Mouse (Mus musculus): ENCODE measurements at regions not wholly inside any gene's neighbourhood (a gene's known extent, or its start where the extent isn't known, plus 50 kb on each side); places are given as distances from the start of the nearest gene placed in this dataset.

DNA sequence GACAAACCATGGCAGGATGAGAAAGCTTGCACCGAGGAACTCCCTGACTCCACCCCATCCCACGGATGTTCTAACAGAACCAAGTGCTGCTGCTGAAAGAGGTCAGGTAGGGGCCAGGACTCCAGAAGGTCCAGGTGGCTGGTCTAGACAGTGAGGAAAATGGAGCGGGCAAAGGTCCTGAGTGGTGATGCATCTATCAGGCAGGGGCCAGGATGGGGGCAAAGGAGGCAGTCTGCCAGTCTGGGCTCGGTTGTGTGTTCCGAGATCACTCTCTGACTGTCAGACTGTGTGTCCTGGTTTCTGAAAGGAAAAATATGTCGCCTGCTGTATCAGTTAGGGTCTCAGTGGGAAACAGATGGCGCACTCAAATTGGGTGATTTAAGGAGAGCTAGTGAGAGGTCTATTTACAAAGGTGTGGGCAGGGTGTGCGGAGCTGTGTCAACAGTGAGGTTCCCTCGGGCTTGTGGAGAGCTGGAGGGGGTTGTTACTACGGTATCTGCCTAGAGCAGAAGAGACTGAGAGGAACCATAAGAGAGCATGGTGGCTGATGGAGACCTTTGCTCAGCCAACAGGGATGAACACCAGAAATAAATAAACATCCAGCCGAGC lies 168.3 kb upstream of the Csf3r start:
- Histone ChIP-seq H3K36me3 (ENCODE audit: control insufficient read depth, insufficient read depth, low read length) (no peaks in the 10 kb centered on the region), H3K9me3 (ENCODE audit: control insufficient read depth, low read length) (no peaks in the 10 kb centered on the region), H3K27me3 (ENCODE audit: control insufficient read depth, insufficient read depth, low read length) (no peaks in the 10 kb centered on the region), H3K4me1 (replicated peaks; ENCODE audit: control insufficient read depth, insufficient read depth, low read length) (no peaks in the 10 kb centered on the region), H3K9ac (ENCODE audit: low read depth, low read length) (no peak overlapping the region), H3K4me2 (replicated peaks; ENCODE audit: low read depth, low read length) (no peak overlapping the region), H3K27ac (ENCODE audit: low read depth, low read length) (no peak overlapping the region), H3K4me3 (ENCODE audit: low read depth, low read length) (no peak overlapping the region)
- no peak for ATAC-seq (ENCODE audit: low FRiP score)
- no peak for DNase-seq (ENCODE audit: low spot score)
- 51% methylated on average over 11 of the region's 11 CpGs for WGBS

DNA sequence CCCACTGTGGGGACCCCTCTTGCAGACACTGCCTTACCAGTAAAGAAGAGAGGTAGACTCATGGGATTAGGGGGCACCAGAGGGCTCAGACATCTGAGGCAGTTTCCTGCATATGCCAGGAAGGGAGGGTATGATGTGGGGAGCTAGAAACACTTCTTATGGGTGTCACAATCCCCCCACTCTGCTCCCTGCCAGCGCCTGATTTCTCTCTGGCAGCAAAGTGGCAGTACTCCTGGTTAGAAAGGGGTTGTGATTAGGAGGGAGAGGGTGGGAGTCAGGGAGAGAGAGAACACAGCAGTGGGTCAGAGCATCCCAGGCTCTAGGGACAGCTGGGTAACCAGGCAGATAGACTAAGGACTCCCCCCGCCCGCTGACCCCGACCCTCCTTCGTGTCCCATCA lies 167.6 kb upstream of the Csf3r start:
- DNase-seq (ENCODE audit: low spot score) (no peak), ATAC-seq (ENCODE audit: low FRiP score) (peak; percentile 17; the same call in 1 of the 2 replicates)
- H3K27ac ChIP-seq (ENCODE audit: low read depth, low read length) = no peak overlapping the region

DNA sequence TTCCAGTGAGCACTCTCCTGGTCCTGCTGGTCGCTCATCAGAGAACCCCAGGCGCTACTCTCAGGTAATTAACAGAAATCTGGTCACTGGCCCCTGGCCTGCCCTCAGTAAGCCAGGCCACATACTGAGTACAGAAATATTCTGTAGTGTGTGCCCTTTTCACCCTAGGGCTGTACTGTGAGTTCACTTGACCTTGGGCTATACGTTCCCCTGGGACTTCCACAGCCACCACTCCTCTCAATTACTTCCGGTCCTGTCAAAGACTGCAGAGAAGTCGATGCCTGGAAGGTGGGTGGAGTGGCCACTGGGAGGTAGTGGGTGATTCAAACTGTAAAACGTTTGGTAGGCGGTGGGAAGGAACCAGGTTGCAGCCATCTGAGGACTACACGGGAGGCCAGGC lies 159.3 kb upstream of the Csf3r start:
- 38% methylated on average over 8 of the region's 8 CpGs for WGBS
- no peak for DNase-seq (ENCODE audit: low spot score)

More for the DNA sequence above, 167.6 kb upstream of the Csf3r start:
- Histone ChIP-seq H3K4me2 (replicated peaks; ENCODE audit: low read depth, low read length) (no peak overlapping the region), H3K4me1 (replicated peaks; ENCODE audit: control insufficient read depth, insufficient read depth, low read length) (no peaks in the 10 kb centered on the region), H3K36me3 (ENCODE audit: control insufficient read depth, insufficient read depth, low read length) (no peaks in the 10 kb centered on the region), H3K9ac (ENCODE audit: low read depth, low read length) (no peak overlapping the region), H3K4me3 (ENCODE audit: low read depth, low read length) (no peak overlapping the region), H3K9me3 (ENCODE audit: control insufficient read depth, low read length) (no peaks in the 10 kb centered on the region), H3K27me3 (ENCODE audit: control insufficient read depth, insufficient read depth, low read length) (no peaks in the 10 kb centered on the region)
- 73% methylated on average over 5 of the region's 5 CpGs for WGBS

DNA sequence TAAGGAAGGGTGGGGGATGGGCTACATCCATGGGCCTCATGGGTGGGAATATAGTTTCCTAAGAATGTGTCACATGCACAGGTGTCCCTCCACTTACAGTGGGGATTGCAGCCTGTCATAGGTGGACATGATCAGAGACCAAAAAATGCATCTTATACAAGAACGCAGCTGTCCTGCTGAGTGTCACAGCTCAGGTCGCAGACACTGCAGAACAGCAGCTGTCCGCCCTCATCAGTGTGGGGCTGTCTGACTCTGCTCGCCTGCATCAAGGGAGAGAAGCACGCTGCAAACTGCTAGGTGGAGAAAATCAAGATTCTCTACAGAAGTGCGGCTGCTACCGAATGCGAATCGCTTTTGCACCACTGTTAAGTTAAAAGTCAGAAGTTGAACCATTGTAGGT lies 158.6 kb upstream of the Csf3r start:
- 75% methylated on average over 9 of the region's 9 CpGs for WGBS
- Histone ChIP-seq H3K4me2 (replicated peaks; ENCODE audit: low read depth, low read length) (no peak overlapping the region), H3K27me3 (ENCODE audit: control insufficient read depth, insufficient read depth, low read length) (no peaks in the 10 kb centered on the region), H3K9me3 (ENCODE audit: control insufficient read depth, low read length) (no peaks in the 10 kb centered on the region), H3K4me1 (replicated peaks; ENCODE audit: control insufficient read depth, insufficient read depth, low read length) (no peaks in the 10 kb centered on the region), H3K27ac (ENCODE audit: low read depth, low read length) (no peak overlapping the region), H3K36me3 (ENCODE audit: control insufficient read depth, insufficient read depth, low read length) (no peaks in the 10 kb centered on the region), H3K4me3 (ENCODE audit: low read depth, low read length) (no peak overlapping the region), H3K9ac (ENCODE audit: low read depth, low read length) (no peak overlapping the region)
- ATAC-seq (ENCODE audit: low FRiP score) (no peak), DNase-seq (ENCODE audit: low spot score) (no peak)

More for the DNA sequence above, 159.3 kb upstream of the Csf3r start:
- Histone ChIP-seq H3K4me2 (replicated peaks; ENCODE audit: low read depth, low read length) (no peak overlapping the region), H3K27ac (ENCODE audit: low read depth, low read length) (no peak overlapping the region), H3K36me3 (ENCODE audit: control insufficient read depth, insufficient read depth, low read length) (no peaks in the 10 kb centered on the region), H3K9me3 (ENCODE audit: control insufficient read depth, low read length) (no peaks in the 10 kb centered on the region), H3K27me3 (ENCODE audit: control insufficient read depth, insufficient read depth, low read length) (no peaks in the 10 kb centered on the region), H3K4me1 (replicated peaks; ENCODE audit: control insufficient read depth, insufficient read depth, low read length) (no peaks in the 10 kb centered on the region), H3K4me3 (ENCODE audit: low read depth, low read length) (no peak overlapping the region), H3K9ac (ENCODE audit: low read depth, low read length) (no peak overlapping the region)
- ATAC-seq (ENCODE audit: low FRiP score) = no peak

DNA sequence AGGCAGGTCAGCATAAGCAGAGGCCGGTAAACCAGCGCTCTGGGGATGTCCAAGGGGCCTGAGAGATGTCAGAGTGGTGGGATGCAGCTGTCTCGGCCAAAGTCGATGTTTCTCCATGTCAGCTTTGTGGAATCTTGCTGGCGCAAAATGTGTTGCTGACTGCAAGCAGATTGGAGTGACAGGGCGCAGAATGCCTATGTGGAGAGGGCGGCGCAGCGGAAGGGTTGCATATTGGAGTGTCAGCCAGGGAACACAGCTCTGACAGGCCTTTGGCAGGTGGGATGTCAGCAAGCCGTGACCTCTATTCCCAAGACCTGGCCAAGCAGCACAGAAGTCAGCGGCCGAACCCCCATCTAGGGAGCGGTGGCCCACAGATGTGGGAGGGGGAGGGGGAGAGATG lies 153.1 kb upstream of the Csf3r start:
- ATAC-seq (ENCODE audit: low FRiP score) = no peak
- no peak for DNase-seq (ENCODE audit: low spot score)

DNA sequence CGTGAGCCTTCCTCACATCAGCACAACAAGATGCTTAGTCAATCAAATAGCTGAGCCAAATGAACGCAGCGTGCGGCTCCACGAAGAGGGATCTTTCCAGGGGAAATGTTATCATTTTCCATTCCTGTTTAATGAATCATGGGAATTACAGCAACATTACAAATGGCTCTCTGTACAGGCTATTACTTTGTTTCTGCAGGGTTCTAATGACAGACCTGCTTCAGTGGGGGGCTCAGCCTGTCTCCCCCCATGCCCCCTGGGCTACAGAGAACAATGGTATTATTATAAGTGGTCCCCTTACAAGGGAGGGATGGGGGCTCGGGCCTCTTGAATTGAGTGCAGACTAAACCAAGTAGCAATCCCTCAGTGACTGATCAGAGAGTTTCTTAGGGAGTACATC lies 144.3 kb upstream of the Csf3r start:
- Histone ChIP-seq H3K4me1 (replicated peaks; ENCODE audit: control insufficient read depth, insufficient read depth, low read length) (no peaks in the 10 kb centered on the region; the same call in 1 of the 2 replicates), H3K9ac (ENCODE audit: low read depth, low read length) (no peak overlapping the region), H3K27ac (ENCODE audit: low read depth, low read length) (no peak overlapping the region), H3K4me3 (ENCODE audit: low read depth, low read length) (no peak overlapping the region), H3K36me3 (ENCODE audit: control insufficient read depth, insufficient read depth, low read length) (no peaks in the 10 kb centered on the region), H3K9me3 (ENCODE audit: control insufficient read depth, low read length) (no peaks in the 10 kb centered on the region), H3K4me2 (replicated peaks; ENCODE audit: low read depth, low read length) (no peak overlapping the region), H3K27me3 (ENCODE audit: control insufficient read depth, insufficient read depth, low read length) (no peaks in the 10 kb centered on the region)
- 58% methylated on average over 6 of the region's 6 CpGs for WGBS
- ATAC-seq (ENCODE audit: low FRiP score) = no peak
- no peak for DNase-seq (ENCODE audit: low spot score)

More for the DNA sequence above, 153.1 kb upstream of the Csf3r start:
- Histone ChIP-seq H3K9me3 (ENCODE audit: control insufficient read depth, low read length) (no peaks in the 10 kb centered on the region), H3K27ac (ENCODE audit: low read depth, low read length) (no peak overlapping the region), H3K27me3 (ENCODE audit: control insufficient read depth, insufficient read depth, low read length) (no peaks in the 10 kb centered on the region), H3K4me2 (replicated peaks; ENCODE audit: low read depth, low read length) (no peak overlapping the region), H3K9ac (ENCODE audit: low read depth, low read length) (no peak overlapping the region), H3K36me3 (ENCODE audit: control insufficient read depth, insufficient read depth, low read length) (no peaks in the 10 kb centered on the region), H3K4me1 (replicated peaks; ENCODE audit: control insufficient read depth, insufficient read depth, low read length) (no peaks in the 10 kb centered on the region), H3K4me3 (ENCODE audit: low read depth, low read length) (no peak overlapping the region)
- WGBS = 69% methylated on average over 13 of the region's 13 CpGs

DNA sequence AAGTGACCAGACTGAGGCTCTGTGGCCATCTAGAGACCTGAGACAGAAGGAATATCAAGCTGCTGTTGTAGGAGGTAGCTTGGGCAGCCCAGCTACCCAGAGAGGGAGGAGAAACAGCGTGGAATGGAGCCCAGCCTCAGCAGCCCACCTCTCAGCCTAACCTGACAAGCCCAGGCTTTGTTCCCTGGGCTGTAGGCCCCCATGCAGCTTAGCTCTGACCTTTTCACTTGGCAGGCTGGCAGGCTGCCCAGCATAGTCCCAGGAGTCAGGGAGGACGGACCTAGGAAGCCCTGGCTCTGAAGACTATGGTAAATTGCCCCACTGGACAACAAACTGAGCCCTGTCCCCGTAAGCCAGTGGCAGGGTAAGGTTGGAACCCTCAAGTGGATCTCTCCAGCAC lies 141.8 kb upstream of the Csf3r start:
- no peak overlapping the region for H3K4me2 ChIP-seq (replicated peaks; ENCODE audit: low read depth, low read length)
- H3K27me3 ChIP-seq (ENCODE audit: control insufficient read depth, insufficient read depth, low read length) = no peaks in the 10 kb centered on the region
- 60% methylated on average over 3 of the region's 3 CpGs for WGBS
- H3K9me3 ChIP-seq (ENCODE audit: control insufficient read depth, low read length) = no peaks in the 10 kb centered on the region
- DNase-seq (ENCODE audit: low spot score) (no peak), ATAC-seq (ENCODE audit: low FRiP score) (no peak)
- no peak overlapping the region for H3K9ac ChIP-seq (ENCODE audit: low read depth, low read length)
- H3K4me1 ChIP-seq (replicated peaks; ENCODE audit: control insufficient read depth, insufficient read depth, low read length) = no peaks in the 10 kb centered on the region; the same call in 1 of the 2 replicates
- no peak overlapping the region for H3K27ac ChIP-seq (ENCODE audit: low read depth, low read length)
- no peaks in the 10 kb centered on the region for H3K36me3 ChIP-seq (ENCODE audit: control insufficient read depth, insufficient read depth, low read length)
- H3K4me3 ChIP-seq (ENCODE audit: low read depth, low read length) = no peak overlapping the region

DNA sequence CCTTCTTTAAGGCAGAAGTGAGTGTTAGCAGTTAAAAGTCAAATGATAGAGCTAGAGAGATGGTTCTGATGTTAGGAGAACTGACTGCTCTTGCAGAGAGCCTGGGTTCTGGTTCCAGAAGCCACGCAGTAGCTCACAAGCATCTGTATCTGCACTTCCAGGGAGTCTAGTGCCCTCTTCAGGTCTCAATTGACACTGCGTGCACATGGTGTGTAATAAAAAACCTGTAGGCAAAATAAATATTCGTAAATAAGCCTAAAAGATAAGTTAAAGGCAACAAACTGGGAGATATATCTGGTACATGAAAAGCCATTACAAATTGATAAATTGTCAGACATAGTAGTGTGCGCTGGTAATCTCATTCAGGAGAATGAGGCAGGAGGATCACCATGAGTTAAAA lies 133.8 kb upstream of the Csf3r start:
- WGBS = 58% methylated on average over 4 of the region's 4 CpGs
- DNase-seq (ENCODE audit: low spot score) = peak; percentile 33
- no peak overlapping the region for H3K4me3 ChIP-seq (ENCODE audit: low read depth, low read length)
- H3K9me3 ChIP-seq (ENCODE audit: control insufficient read depth, low read length) = no peaks in the 10 kb centered on the region
- H3K4me2 ChIP-seq (replicated peaks; ENCODE audit: low read depth, low read length) = no peak overlapping the region
- H3K36me3 ChIP-seq (ENCODE audit: control insufficient read depth, insufficient read depth, low read length) = no peaks in the 10 kb centered on the region
- no peak overlapping the region for H3K27ac ChIP-seq (ENCODE audit: low read depth, low read length)
- no peaks in the 10 kb centered on the region for H3K27me3 ChIP-seq (ENCODE audit: control insufficient read depth, insufficient read depth, low read length)
- H3K4me1 ChIP-seq (replicated peaks; ENCODE audit: control insufficient read depth, insufficient read depth, low read length) = no peaks in the 10 kb centered on the region; the same call in 1 of the 2 replicates
- H3K9ac ChIP-seq (ENCODE audit: low read depth, low read length) = no peak overlapping the region
- no peak for ATAC-seq (ENCODE audit: low FRiP score)

DNA sequence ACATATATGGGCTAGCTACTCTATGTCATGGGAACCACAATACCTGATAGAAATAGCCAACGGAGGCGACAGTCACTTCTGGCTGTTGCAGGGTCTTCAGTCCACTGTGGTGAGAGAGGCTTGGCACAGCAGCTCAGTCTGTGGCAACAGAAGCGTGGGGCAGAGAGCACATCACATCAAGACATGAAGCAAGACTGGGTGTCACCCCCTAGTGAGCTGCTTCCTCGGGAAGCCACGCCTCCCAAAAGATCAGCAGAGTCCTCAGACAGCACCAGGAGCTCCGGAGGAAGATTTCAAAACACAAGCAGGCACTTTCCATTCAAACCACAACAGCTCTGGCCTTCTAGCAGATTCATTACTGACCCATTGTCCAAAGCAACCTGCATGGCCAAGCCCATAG lies 131.2 kb upstream of the Csf3r start:
- Histone ChIP-seq H3K4me2 (replicated peaks; ENCODE audit: low read depth, low read length) (no peak overlapping the region), H3K27ac (ENCODE audit: low read depth, low read length) (no peak overlapping the region), H3K4me1 (replicated peaks; ENCODE audit: control insufficient read depth, insufficient read depth, low read length) (no peaks in the 10 kb centered on the region; the same call in 1 of the 2 replicates), H3K4me3 (ENCODE audit: low read depth, low read length) (no peak overlapping the region), H3K36me3 (ENCODE audit: control insufficient read depth, insufficient read depth, low read length) (no peaks in the 10 kb centered on the region), H3K9me3 (ENCODE audit: control insufficient read depth, low read length) (no peaks in the 10 kb centered on the region), H3K9ac (ENCODE audit: low read depth, low read length) (no peak overlapping the region), H3K27me3 (ENCODE audit: control insufficient read depth, insufficient read depth, low read length) (no peaks in the 10 kb centered on the region)
- ATAC-seq (ENCODE audit: low FRiP score) = no peak
- no peak for DNase-seq (ENCODE audit: low spot score)
- 78% methylated on average over 6 of the region's 6 CpGs for WGBS

Measured in hindbrain, embryonic 11.5 days (tissue).